Mouse (Mus musculus): Measurements from ENCODE around the gene Skint8. TPM values are rescaled to one million over a fixed set of nuclear protein-coding genes. Genes with fewer than 3 reads are reported as not detected.
"Not testable (repeated sequence)": the region's sequence is repeated elsewhere in the genome, so short reads cannot be mapped to it uniquely, and the experiment has no call there.

The Skint8 gene
- polyA plus RNA-seq, 1 experiment from 2014 or later: not detected

DNA sequence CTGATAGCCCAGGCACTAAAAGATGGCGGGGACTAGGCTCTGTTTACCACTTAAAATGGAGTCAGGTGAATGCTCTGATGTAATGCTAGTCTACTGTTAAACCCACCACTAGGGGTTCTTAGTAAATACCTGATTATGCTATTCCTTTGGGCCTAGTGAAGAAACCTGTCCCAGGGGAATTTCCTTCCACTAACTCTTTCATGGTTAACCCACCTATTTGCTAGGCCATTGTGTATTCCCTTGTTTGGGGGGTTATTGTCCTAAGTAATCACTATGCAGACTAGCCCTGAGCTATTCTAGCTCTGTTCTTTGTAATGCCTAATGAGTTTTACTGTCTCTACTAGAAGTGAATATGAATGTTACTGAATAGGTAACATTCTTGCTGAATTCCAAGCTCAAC lies 44.0 kb downstream of the Skint8 start:
- not testable (repeated sequence) for H3K4me2 ChIP-seq; H3K27me3 ChIP-seq; H3K27ac ChIP-seq; H3K4me1 ChIP-seq; H3K4me3 ChIP-seq (replicated peaks); H3K36me3 ChIP-seq; H3K9ac ChIP-seq; H3K9me3 ChIP-seq (replicated peaks); ATAC-seq (replicated peaks; ENCODE audit: low FRiP score)
- 76% methylated on average over 1 of the region's 1 CpGs for WGBS

DNA sequence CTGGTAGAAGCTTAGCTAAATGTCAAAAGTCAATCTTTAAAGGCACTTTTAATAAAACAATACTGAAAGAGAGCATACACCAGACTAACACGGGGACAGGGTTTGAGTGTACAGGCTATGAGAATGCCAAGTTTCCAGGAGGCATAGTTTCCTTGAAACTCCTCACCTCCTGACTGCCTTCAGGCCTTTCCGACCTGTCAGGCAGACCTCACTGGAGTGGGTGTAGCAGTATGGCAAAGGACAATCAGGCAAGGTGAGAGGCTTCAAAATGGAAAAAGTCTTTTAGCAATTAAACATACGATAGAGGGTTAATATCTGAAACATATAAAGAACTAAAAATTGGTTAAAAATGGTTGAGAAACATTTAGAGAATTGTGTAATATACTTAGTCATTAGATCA lies 44.5 kb downstream of the Skint8 start:
- Histone ChIP-seq H3K27me3 (no peaks in the 10 kb centered on the region), H3K4me2 (no peak overlapping the region), H3K36me3 (no peaks in the 10 kb centered on the region), H3K9ac (no peak overlapping the region), H3K4me1 (no peaks in the 10 kb centered on the region), H3K4me3 (replicated peaks) (no peak overlapping the region), H3K27ac (no peak overlapping the region), H3K9me3 (replicated peaks) (no peaks in the 10 kb centered on the region)
- ATAC-seq (replicated peaks; ENCODE audit: low FRiP score): no peak
- 76% methylated on average over 3 of the region's 3 CpGs for WGBS

DNA sequence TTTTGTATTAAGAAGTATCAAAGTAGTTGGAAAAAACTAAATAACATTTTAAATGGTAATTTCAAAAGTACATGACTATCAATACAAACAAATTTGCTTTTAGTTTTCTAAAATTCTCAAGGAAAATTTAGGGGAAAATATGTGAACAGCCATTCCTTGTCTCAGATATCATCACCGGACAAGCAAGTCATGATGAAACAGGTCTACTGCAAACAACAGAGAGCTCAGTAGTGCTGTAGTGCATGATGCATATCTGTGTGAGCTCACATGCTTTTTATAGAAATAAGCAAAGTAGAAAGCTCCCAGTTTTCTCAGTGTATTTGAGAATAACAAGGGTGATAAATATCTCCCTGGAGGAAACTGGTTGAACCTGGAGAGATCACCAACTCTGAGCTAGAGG lies 53.4 kb downstream of the Skint8 start, which contains the start of gene Skint7:
TSS of gene Skint7 (plus strand) at position 301 of the 400 bp plus-strand sequence.
- ATAC-seq (replicated peaks; ENCODE audit: low FRiP score): no peak
- Histone ChIP-seq H3K4me3 (replicated peaks) (no peak within 1 kb of the TSS), H3K27me3 (no peaks in the 10 kb centered on the region), H3K9me3 (replicated peaks) (no peaks in the 10 kb centered on the region), H3K4me1 (no peaks in the 10 kb centered on the region), H3K4me2 (no peak within 1 kb of the TSS), H3K36me3 (no peaks in the 10 kb centered on the region), H3K27ac (no peak within 1 kb of the TSS), H3K9ac (no peak within 1 kb of the TSS)
- 95% methylated on average over 1 of the region's 1 CpGs for WGBS

Other genes with a start within 250 kb of the Skint8 start
- 30.7 and 31.2 TPM in 2 replicates for gene Spata6, start 199.4 kb upstream of the Skint8 start, polyA plus RNA-seq (2015; fragmentation: Nextera tagmentation; extraction: Ambion mirVana)
- 1.5 and 3.0 TPM in 2 replicates for gene Slc5a9, start 16.5 kb upstream of the Skint8 start, polyA plus RNA-seq (2015; fragmentation: Nextera tagmentation; extraction: Ambion mirVana)
- gene Skint7, start 53.5 kb downstream of the Skint8 start, polyA plus RNA-seq (2015; fragmentation: Nextera tagmentation; extraction: Ambion mirVana): not detected in 2 replicates
- not detected in 2 replicates for gene Skint1, start 86.9 kb downstream of the Skint8 start, polyA plus RNA-seq (2015; fragmentation: Nextera tagmentation; extraction: Ambion mirVana)
- gene Skint4, start 152.6 kb downstream of the Skint8 start, polyA plus RNA-seq (2015; fragmentation: Nextera tagmentation; extraction: Ambion mirVana): not detected in 2 replicates